Mouse (Mus musculus): ENCODE data around the gene Gm16181.

DNA sequence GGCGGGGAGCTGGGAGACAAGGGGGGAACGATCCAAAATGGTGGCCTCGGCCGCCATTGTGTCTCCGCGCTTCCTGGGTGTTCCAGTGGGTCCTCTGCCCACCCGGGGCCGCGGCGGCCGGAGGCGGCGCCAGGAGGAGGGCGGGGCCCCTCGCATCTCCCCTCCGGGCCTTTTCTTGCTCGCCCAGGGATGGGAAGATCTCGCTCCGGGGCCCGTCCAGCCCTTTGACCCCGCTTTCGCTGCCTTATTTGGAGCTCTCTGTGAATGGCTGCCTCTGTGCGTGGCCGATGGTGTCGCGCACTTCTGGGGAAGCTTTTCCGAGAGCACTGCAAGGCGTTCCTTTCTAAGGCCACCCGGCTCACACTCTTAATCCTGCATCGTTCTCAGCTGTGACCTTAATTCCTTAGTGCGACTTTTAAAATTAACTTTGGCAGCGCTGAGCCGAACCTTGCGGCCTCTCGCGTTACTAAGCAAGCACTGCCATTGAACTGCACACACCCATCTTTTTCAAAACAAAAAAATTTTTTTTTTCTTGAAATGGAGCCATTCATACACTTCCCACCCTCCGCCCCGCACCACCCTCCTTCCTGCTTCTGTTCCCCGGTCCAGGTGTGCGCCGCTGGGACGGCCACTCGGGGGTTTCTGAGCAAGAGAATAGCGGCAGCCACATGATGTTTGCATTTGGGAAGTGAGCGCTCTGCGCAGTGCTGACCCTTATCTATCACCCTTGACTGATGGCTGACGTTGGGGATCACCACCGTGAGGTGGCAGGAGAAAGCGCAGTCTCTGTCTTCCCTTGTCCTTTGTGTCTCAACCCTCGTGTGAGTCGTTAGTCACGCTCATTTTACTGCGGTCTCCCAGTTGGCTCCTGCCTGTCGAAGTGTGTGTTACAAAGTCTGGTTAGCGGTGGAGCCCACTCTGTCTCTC is 21.6 kb downstream of the Gm16181 start:
- TF ChIP-seq CTCF (IDR thresholded peaks at IDR 0.05; ENCODE audit: insufficient read depth, low read length), result 0 out of 2 replicates have a peak, but pooled peaks have one; percentile 14
- TF ChIP-seq POLR2A (IDR thresholded peaks at IDR 0.05; ENCODE audit: borderline replicate concordance, extremely low read depth, low read depth, low read length), result peak; percentile 46; the same call in 1 of the 2 replicates

Measured in lung, adult 2 months (tissue).